Mouse (Mus musculus) spleen, adult 12 weeks (tissue): ENCODE results near the gene Snph.

Source experiments
- DNase-seq: peaks from one replicate; pipeline ENCODE4 v3.0.0; 2022; ENCODE audit warnings: low spot score

The Snph gene

DNA sequence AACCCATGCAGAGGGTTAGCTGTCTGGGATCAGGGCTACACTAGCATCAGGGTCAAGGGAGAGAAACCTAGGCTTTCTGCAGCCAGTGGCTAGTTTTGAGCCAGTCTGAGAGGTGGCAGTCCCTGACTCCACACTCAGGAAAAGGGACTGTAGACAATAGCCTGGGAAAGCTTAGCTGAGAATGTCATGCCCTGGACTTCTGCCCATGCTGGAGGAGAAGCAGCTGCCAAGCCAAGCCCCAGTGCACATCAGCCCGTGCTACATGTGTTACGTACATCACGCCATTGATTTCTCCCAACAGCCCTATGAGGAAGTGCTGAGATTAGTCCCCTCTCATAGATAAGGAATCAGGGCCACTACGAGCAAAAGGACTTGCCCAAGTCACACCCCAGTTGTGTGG lies 30.3 kb downstream of the Snph start:
- no peak for DNase-seq

DNA sequence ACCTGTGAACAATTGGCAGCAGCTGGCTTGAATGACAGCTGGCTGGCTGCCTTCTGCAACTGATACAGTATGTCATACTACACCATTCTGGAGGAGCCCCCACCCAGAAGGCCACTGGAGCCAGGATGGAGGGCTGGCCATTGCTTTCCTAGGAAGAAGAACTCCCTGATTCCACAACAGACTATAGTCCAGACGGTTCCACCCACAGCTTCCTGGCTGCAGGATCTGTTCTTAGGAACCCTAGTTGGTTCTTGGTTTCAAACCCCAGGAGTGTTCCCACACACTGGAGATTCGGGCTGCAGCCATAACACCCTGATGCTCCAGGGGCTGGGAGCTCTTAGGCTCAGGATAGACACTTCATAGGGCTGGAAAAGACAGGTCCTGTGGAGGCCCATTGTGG lies 34.3 kb downstream of the Snph start:
- no peak for DNase-seq

- DNase-seq = no peak
These were observed 45.1 kb downstream of the Snph start for GRCm38 (mm10) chr2:151587306-151587705.

DNA sequence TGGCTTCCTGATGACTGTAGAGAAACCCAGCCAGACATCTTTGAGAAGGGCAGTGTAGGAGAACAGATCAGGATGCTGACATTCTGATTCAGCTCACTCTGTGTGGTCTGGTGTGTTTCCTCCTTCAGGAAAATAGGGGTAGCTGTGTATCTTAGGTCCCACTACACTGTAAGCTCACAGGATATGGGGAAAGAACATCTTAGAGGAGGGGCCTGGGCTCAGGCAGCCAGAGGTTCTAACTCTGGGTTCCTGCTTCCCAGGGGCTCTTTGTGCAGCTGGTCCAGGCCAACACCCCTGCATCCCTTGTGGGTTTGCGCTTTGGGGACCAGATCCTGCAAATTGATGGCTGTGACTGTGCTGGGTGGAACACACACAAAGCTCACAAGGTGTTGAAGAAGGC lies 45.6 kb downstream of the Snph start:
- DNase-seq = no peak

- no peak for DNase-seq
These were observed 46.5 kb downstream of the Snph start for GRCm38 (mm10) chr2:151585934-151586333.

GRCm38 (mm10) chr2:151580945-151581344 lies 51.4 kb downstream of the Snph start:
- no peak for DNase-seq

DNA sequence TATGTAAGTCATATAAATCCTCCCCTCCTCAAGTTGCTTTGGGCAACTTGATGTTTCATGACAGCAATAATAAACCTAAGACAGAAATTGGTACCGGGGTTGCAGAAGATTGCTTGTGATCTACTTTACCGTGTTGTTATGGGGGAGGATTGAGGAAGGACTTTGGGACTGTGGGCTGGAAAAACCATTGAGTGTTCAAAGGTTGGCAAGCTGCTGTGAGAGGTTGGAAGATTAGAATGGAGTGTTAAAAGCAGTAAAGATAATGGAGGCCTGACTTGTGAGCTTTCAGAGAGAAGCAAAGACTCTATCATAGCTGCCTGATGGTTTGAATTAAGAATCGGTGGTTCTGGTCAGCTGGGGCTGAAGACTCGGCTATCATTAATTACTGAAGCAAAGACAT lies 53.2 kb downstream of the Snph start:
- DNase-seq = no peak

DNA sequence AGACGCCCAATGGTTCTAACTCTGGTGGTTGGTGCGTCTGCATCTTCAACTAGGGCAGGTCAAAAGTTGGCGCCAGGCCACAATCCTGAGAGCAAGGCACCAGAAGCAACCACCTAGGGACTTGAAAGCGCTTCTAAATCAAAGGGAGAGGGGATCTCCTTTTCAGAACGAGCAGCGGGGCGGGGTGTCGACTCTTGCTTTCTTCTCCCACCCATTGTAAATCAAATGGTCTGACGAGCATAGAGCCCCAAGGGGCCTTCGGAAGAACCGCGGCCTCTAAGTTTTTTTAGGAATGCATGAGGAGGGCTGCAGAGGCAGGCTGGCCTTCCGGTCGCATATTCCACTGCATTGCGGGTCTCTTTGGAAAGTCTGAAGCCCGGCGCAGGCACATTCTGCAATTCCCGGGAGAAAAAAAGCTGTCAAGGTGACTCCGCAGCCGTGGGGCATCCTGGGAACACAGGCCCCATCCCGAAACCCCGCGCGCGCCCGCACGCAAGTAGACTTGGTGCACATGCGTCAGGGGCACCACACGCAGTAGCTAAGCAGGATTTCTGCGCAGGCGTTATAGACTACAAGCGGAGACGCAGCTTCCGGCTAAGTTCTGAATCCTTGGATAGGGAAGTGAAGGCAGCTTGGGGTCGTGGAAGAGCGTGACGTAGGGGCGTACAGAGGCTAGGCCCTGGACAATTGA lies 56.5 kb downstream of the Snph start:
- DNase-seq = no peak

GRCm38 (mm10) chr2:151575119-151575698 lies 57.2 kb downstream of the Snph start:
- DNase-seq = no peak

GRCm38 (mm10) chr2:151574607-151575006 lies 57.8 kb downstream of the Snph start:
- no peak for DNase-seq

DNA sequence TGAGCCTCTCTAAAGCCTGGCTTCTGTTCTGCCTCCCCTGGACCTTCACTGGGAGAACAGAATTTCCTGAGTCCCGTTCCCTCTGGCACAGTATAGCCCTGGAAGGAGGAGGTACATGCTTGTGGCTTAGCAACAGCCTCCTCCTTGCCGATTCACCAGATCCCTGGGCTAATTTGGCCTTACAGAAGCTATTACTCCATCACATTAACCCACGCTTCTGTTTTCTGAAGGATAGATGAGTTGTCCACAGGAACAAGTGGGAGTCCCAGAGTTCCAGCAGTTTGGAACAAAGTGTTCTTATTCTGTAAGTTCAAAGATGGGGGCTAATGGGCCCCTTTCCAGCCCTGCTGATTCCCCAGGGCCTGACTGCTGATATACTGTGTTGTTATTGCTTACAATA lies 58.7 kb downstream of the Snph start:
- DNase-seq = no peak

DNA sequence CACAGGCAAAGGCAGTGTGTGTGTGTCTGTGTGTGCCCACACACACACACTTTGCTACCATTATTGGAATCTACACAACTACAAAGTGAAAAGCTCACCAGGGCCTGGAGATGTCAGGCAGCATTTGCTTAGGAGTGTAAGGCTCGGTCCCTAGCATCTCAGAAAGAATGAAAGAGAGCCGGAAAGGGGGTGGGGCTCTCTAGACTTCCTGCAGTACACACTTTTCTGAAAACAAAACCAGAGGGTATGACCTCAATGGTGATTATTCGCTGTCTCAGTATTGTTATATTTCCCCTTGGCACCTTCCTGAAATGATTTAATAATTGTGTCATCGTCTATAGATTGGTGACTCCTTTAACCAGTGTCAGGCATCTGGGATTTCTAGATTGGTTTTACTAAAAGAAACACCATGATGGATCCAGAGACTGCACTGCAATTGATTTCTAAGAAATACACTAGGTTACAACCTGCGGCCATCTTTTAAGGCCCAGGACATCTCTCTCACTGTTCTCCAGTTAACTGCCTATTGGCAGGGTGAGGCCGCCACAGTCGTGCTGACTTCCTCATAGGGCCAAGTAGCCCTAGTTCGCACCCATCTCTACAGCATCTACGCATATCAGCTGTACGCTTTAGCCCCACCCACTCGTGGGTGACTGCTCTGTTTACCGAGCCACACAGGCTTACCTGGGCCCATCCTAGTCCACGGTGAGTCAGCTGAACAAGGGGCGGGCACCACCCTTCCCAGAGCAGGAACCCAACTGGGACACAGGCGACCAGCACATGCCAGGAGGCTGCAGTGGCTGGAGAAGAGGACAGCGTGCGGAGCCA lies 60.3 kb downstream of the Snph start, which contains the start of gene Sdcbp2:
Sdcbp2 (plus strand) TSS at position 750 of the 828 bp plus-strand sequence.
- DNase-seq = no peak

GRCm38 (mm10) chr2:151569452-151569851 lies 62.9 kb downstream of the Snph start:
- no peak for DNase-seq

DNA sequence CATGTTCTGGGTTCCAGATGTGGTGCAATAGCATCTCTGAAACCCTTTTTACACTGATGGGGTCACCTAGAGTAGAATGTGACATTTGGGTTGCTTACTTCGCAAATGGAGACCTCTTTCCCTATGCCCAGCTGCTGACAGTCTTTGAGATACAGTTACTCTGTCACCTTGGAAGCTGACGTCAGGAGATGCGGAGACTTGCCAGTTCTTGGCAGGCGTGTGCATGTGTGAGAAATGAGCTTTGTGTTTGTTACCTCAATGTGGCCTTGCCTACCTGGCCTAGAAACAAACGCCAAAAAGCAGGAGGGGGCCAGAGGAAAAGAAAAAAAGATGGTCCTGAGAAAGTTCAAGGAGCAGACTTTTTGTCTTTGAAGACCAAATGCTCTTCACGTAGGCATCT lies 65.5 kb downstream of the Snph start:
- no peak for DNase-seq

DNA sequence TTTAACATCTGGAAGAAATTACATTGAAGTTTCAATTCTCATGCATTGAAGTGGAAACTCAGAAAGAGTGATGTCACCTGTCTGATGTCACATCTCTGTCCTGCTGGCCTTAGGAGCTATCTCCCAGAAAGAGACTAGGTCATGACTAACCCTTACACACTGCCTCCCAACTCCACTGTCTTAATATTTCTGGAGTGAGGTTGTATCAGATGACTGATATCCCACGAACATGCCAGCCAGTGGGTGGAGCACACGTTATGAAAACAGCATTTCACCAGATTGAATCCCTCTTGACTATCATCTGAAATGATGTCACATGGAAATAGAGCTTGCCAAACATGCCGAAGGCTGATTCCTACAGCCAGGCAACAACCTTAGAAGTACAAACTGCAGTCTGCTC lies 67.4 kb downstream of the Snph start:
- DNase-seq = no peak

- no peak for DNase-seq
These were observed 68.4 kb downstream of the Snph start for GRCm38 (mm10) chr2:151564006-151564405.

- DNase-seq = peak; percentile 5
These were observed 69.2 kb downstream of the Snph start for GRCm38 (mm10) chr2:151562930-151563921.

DNA sequence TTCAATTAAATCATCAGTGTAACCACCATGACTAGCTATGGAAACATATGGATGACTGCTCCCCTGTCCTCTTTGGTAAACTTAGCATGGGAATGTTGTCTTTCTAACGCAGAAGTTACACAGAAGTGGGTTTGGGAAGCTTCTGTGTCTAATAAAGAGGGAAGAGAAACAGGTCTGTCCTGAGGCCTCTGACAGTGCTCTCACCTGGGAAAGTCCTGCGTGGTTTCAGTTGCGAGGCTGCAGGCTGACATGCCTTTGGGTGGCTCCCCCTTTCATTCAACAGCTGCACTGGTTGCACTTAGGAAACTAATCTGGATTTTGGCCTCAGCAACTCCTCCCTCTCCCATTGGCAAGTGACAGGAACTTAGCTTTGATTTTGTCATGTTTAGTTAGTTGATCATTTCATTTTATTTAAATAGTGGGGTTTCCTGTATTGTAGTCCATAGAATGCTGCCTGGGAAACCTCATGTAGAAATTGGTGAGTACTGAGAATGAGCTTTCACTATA lies 82.7 kb downstream of the Snph start:
- DNase-seq = no peak

- DNase-seq = no peak
These were observed 85.8 kb downstream of the Snph start for GRCm38 (mm10) chr2:151546571-151546970.

DNA sequence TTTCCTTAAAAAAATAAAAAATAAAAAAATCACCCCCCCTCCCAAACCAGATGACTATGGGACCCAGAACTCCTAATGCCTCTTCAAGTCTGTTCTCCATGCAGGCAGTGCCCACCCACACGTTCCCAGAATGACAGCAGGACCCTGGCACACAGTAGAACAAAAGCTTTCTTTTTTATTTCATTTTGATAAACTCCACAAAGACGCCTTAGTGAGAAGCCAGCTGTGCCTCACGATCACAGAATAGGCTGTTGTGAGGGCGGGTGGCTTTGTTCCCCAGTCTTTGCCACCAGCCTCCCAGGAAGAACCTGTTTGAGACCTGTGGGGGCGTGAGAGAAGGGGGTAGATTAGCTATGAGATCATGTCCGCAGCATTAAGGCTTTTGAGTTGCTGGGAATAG lies 87.7 kb downstream of the Snph start:
- no peak for DNase-seq

- DNase-seq = no peak
These were observed 89.1 kb downstream of the Snph start for GRCm38 (mm10) chr2:151543063-151543895.
